Mouse (Mus musculus) stomach, embryonic 14.5 days (tissue): ENCODE data around the gene Ncoa3. TPM values are rescaled to one million over a fixed set of nuclear protein-coding genes. Genes with fewer than 3 reads are reported as not detected.

Source experiments
- ATAC-seq: fragments of 200-750 bp; cut with Nextera tagmentation; 2 replicates; pipeline ENCODE4 v1.8.0; 2017; ENCODE audit warnings: low read depth, moderate TSS enrichment; ENCODE audit not compliant: insufficient number of reproducible peaks, insufficient read depth, low FRiP score
- H3K27ac ChIP-seq: fragments of 300-500 bp; sonication (generic); 2 replicates; pipeline ENCODE4 v1.5.1; 2014; ENCODE audit warnings: mild to moderate bottlenecking, low read length, moderate library complexity, mixed read lengths
- H3K27me3 ChIP-seq: fragments of 300-500 bp; sonication (generic); 2 replicates; pipeline ENCODE4 v1.6.1; 2014; ENCODE audit warnings: low read length, control low read depth, mixed read lengths; ENCODE audit not compliant: control insufficient read depth, insufficient read depth
- H3K36me3 ChIP-seq: fragments of 300-500 bp; sonication (generic); 2 replicates; pipeline ENCODE4 v1.6.1; 2014; ENCODE audit warnings: mild to moderate bottlenecking, control low read depth, low read length, moderate library complexity, mixed read lengths; ENCODE audit not compliant: control insufficient read depth, insufficient read depth
- H3K4me1 ChIP-seq: fragments of 300-500 bp; sonication (generic); 2 replicates; pipeline ENCODE4 v1.6.1; 2014; ENCODE audit warnings: low read length, control low read depth, mixed read lengths; ENCODE audit not compliant: control insufficient read depth, insufficient read depth
- H3K4me2 ChIP-seq: fragments of 300-500 bp; sonication (generic); replicated peaks from 2 replicates; pipeline ENCODE4 v1.6.1; 2014; ENCODE audit warnings: low read depth, low read length, control low read depth
- H3K4me3 ChIP-seq: fragments of 300-500 bp; sonication (generic); 2 replicates; pipeline ENCODE4 v1.5.1; 2014; ENCODE audit warnings: low read depth, low read length, control low read depth
- H3K9ac ChIP-seq: fragments of 300-500 bp; sonication (generic); replicated peaks from 2 replicates; pipeline ENCODE4 v1.6.1; 2014; ENCODE audit warnings: low read depth, mild to moderate bottlenecking, control low read depth, low read length, moderate library complexity, mixed read lengths
- H3K9me3 ChIP-seq: fragments of 300-500 bp; sonication (generic); 2 replicates; pipeline ENCODE4 v1.6.1; 2016; ENCODE audit warnings: low read depth, low read length, control low read depth; ENCODE audit not compliant: control insufficient read depth
- WGBS: fragments of 180-500 bp; shearing (Covaris S2); extraction: QIAGEN DNeasy Blood & Tissue Kit; methylation state at CpG from one replicate; pipeline ENCODE4 v1.1.7; 2014; 5-methylcytosine and 5-hydroxymethylcytosine counted together
- polyA plus RNA-seq: library from polyadenylated mRNA; unstranded; fragments of >200 nt; fragmentation: Nextera tagmentation; extraction: Ambion mirVana; gene quantifications from 2 replicates; pipeline ENCODE4 v1.2.1, GENCODE M21; 2014

Gene Ncoa3
- polyA plus RNA-seq, 1 experiment from 2014 or later: 25.7 TPM

GRCm38 (mm10) chr2:166100309-166101262 is 108.2 kb downstream of the Ncoa3 start:
- no peak for ATAC-seq
- Histone ChIP-seq H3K27me3 (no peaks in the 10 kb centered on the region), H3K9me3 (no peaks in the 10 kb centered on the region), H3K4me3 (no peak overlapping the region), H3K4me2 (no peak overlapping the region), H3K9ac (no peak overlapping the region), H3K27ac (no peak overlapping the region), H3K4me1 (no peaks in the 10 kb centered on the region), H3K36me3 (peaks cover 13% of the 10 kb centered on the region; the same call in 1 of the 2 replicates)
- WGBS: 85% methylated on average over 21 of the region's 21 CpGs

GRCm38 (mm10) chr2:166102893-166103292 is 110.5 kb downstream of the Ncoa3 start:
- no peak for ATAC-seq
- Histone ChIP-seq H3K4me3 (no peak overlapping the region), H3K27ac (peak overlapping the region; percentile 11; the same call in 1 of the 2 replicates), H3K36me3 (peaks cover 13% of the 10 kb centered on the region), H3K4me2 (no peak overlapping the region), H3K9ac (no peak overlapping the region), H3K9me3 (no peaks in the 10 kb centered on the region), H3K27me3 (no peaks in the 10 kb centered on the region), H3K4me1 (peaks cover 7% of the 10 kb centered on the region; the same call in 1 of the 2 replicates)
- WGBS: 79% methylated on average over 7 of the region's 7 CpGs

GRCm38 (mm10) chr2:166105911-166106310 is 113.5 kb downstream of the Ncoa3 start:
- no peak overlapping the region for H3K9ac ChIP-seq
- ATAC-seq: no peak
- no peak overlapping the region for H3K4me2 ChIP-seq
- H3K4me1 ChIP-seq: peaks cover 11% of the 10 kb centered on the region
- H3K4me3 ChIP-seq: no peak overlapping the region
- H3K27ac ChIP-seq: peak overlapping the region; percentile 80; the same call in 1 of the 2 replicates
- peaks cover 10% of the 10 kb centered on the region for H3K36me3 ChIP-seq
- 59% methylated on average over 9 of the region's 9 CpGs for WGBS
- no peaks in the 10 kb centered on the region for H3K9me3 ChIP-seq
- H3K27me3 ChIP-seq: no peaks in the 10 kb centered on the region

GRCm38 (mm10) chr2:166106631-166107030 is 114.2 kb downstream of the Ncoa3 start:
- H3K27me3 ChIP-seq: no peaks in the 10 kb centered on the region
- H3K4me1 ChIP-seq: peaks cover 11% of the 10 kb centered on the region
- no peak overlapping the region for H3K9ac ChIP-seq
- 60% methylated on average over 2 of the region's 2 CpGs for WGBS
- H3K4me3 ChIP-seq: no peak overlapping the region
- peaks cover 10% of the 10 kb centered on the region for H3K36me3 ChIP-seq
- no peak for ATAC-seq
- H3K4me2 ChIP-seq: no peak overlapping the region
- peak overlapping the region; percentile 80; the same call in 1 of the 2 replicates for H3K27ac ChIP-seq
- no peaks in the 10 kb centered on the region for H3K9me3 ChIP-seq

- Histone ChIP-seq H3K36me3 (peaks cover 13% of the 10 kb centered on the region), H3K9me3 (no peaks in the 10 kb centered on the region), H3K27ac (no peak overlapping the region), H3K4me3 (no peak overlapping the region), H3K4me1 (peaks cover 11% of the 10 kb centered on the region), H3K4me2 (no peak overlapping the region), H3K27me3 (no peaks in the 10 kb centered on the region), H3K9ac (no peak overlapping the region)
- no peak for ATAC-seq
- 81% methylated on average over 5 of the region's 5 CpGs for WGBS
Measured at GRCm38 (mm10) chr2:166107911-166108310, 115.5 kb downstream of the Ncoa3 start.

- H3K36me3 ChIP-seq: peaks cover 13% of the 10 kb centered on the region
- ATAC-seq: no peak; the same call in 1 of the 2 replicates
Measured at GRCm38 (mm10) chr2:166108326-166108725, 115.9 kb downstream of the Ncoa3 start.

GRCm38 (mm10) chr2:166110764-166111163 is 118.3 kb downstream of the Ncoa3 start:
- no peak overlapping the region for H3K4me2 ChIP-seq
- WGBS: 87% methylated on average over 8 of the region's 8 CpGs
- no peak overlapping the region for H3K9ac ChIP-seq
- no peaks in the 10 kb centered on the region for H3K27me3 ChIP-seq
- H3K36me3 ChIP-seq: peaks cover 13% of the 10 kb centered on the region
- no peak for ATAC-seq
- H3K9me3 ChIP-seq: no peaks in the 10 kb centered on the region; the same call in 1 of the 2 replicates
- H3K4me1 ChIP-seq: peaks cover 11% of the 10 kb centered on the region
- no peak overlapping the region for H3K27ac ChIP-seq
- H3K4me3 ChIP-seq: no peak overlapping the region

More at GRCm38 (mm10) chr2:166108326-166108725, 115.9 kb downstream of the Ncoa3 start:
- Histone ChIP-seq H3K4me2 (no peak overlapping the region), H3K4me3 (no peak overlapping the region), H3K27ac (no peak overlapping the region), H3K9me3 (no peaks in the 10 kb centered on the region), H3K27me3 (no peaks in the 10 kb centered on the region), H3K9ac (no peak overlapping the region), H3K4me1 (peaks cover 11% of the 10 kb centered on the region)
- 29% methylated on average over 4 of the region's 4 CpGs for WGBS

GRCm38 (mm10) chr2:166111238-166111637 is 118.8 kb downstream of the Ncoa3 start:
- H3K27me3 ChIP-seq: no peaks in the 10 kb centered on the region
- H3K27ac ChIP-seq: no peak overlapping the region
- H3K4me3 ChIP-seq: no peak overlapping the region
- no peaks in the 10 kb centered on the region; the same call in 1 of the 2 replicates for H3K9me3 ChIP-seq
- no peak for ATAC-seq
- H3K4me1 ChIP-seq: peaks cover 8% of the 10 kb centered on the region
- 80% methylated on average over 2 of the region's 2 CpGs for WGBS
- H3K4me2 ChIP-seq: no peak overlapping the region
- H3K36me3 ChIP-seq: peaks cover 15% of the 10 kb centered on the region
- no peak overlapping the region for H3K9ac ChIP-seq
